Mouse (Mus musculus) CH12.LX (cell line): Measurements from ENCODE around the gene Pnpla6. TPM values are rescaled to one million over a fixed set of nuclear protein-coding genes. Genes with fewer than 3 reads are reported as not detected.

Experiments used
- polyA plus RNA-seq: library from polyadenylated mRNA; unstranded; fragments of >175 nt; gene quantifications from 2 replicates; pipeline ENCODE4 v1.2.1, GENCODE M21; 2012; ENCODE audit warnings: low read depth; ENCODE audit not compliant: insufficient read length
- total RNA-seq, 2 experiments: library from RNA; depleted of rRNA; stranded (reverse); fragments of 300-350 nt in 1 of 2; fragments of >200 nt in 1 of 2; gene quantifications; 2 replicates each; pipeline ENCODE4 v1.2.3; 2012 to 2014

Gene Pnpla6
- total and polyA plus RNA-seq, 3 experiments = 12.5 to 39.8 (median 29.6) TPM

Other genes with a start within 250 kb of the Pnpla6 start
- gene Insr, start 235.8 kb upstream of the Pnpla6 start, total RNA-seq (2012; rRNA removed) = 1.6 and 2.1 TPM in 2 replicates
- gene Insr, start 235.8 kb upstream of the Pnpla6 start, total RNA-seq (2014; rRNA removed) = 3.0 and 3.9 TPM in 2 replicates
- 3.2 and 4.6 TPM in 2 replicates for gene Insr, start 235.8 kb upstream of the Pnpla6 start, polyA plus RNA-seq
- not detected in 2 replicates for gene A430078G23Rik, start 162.0 kb upstream of the Pnpla6 start, total RNA-seq (2012; rRNA removed)
- gene A430078G23Rik, start 162.0 kb upstream of the Pnpla6 start, total RNA-seq (2014; rRNA removed) = not detected in 2 replicates
- not detected in 2 replicates for gene A430078G23Rik, start 162.0 kb upstream of the Pnpla6 start, polyA plus RNA-seq
- gene Arhgef18, start 122.4 kb upstream of the Pnpla6 start, total RNA-seq (2012; rRNA removed) = 0.17 and 0.21 TPM in 2 replicates
- gene Arhgef18, start 122.4 kb upstream of the Pnpla6 start, total RNA-seq (2014; rRNA removed) = 0.12 TPM in 1 of 2 replicates, not detected in the other
- 0.26 and 0.27 TPM in 2 replicates for gene Arhgef18, start 122.4 kb upstream of the Pnpla6 start, polyA plus RNA-seq
- 4.9 and 5.9 TPM in 2 replicates for gene Pex11g, start 47.7 kb upstream of the Pnpla6 start, total RNA-seq (2012; rRNA removed)
- gene Pex11g, start 47.7 kb upstream of the Pnpla6 start, total RNA-seq (2014; rRNA removed) = 1.3 and 2.4 TPM in 2 replicates
- gene Pex11g, start 47.7 kb upstream of the Pnpla6 start, polyA plus RNA-seq = 1.9 and 2.7 TPM in 2 replicates
- not detected in 2 replicates for gene Tex45, start 44.5 kb upstream of the Pnpla6 start, total RNA-seq (2012; rRNA removed)
- gene Tex45, start 44.5 kb upstream of the Pnpla6 start, total RNA-seq (2014; rRNA removed) = not detected in 2 replicates
- gene Tex45, start 44.5 kb upstream of the Pnpla6 start, polyA plus RNA-seq = not detected in 2 replicates
- gene Zfp358, start 22.2 kb upstream of the Pnpla6 start, total RNA-seq (2012; rRNA removed) = 0.25 and 0.64 TPM in 2 replicates
- gene Zfp358, start 22.2 kb upstream of the Pnpla6 start, total RNA-seq (2014; rRNA removed) = 0.54 TPM in 1 of 2 replicates, not detected in the other
- 0.17 TPM in 1 of 2 replicates, not detected in the other for gene Zfp358, start 22.2 kb upstream of the Pnpla6 start, polyA plus RNA-seq
- gene Mcoln1, start 14.9 kb upstream of the Pnpla6 start, total RNA-seq (2012; rRNA removed) = 18.1 and 20.5 TPM in 2 replicates
- 11.5 and 13.0 TPM in 2 replicates for gene Mcoln1, start 14.9 kb upstream of the Pnpla6 start, total RNA-seq (2014; rRNA removed)
- gene Mcoln1, start 14.9 kb upstream of the Pnpla6 start, polyA plus RNA-seq = 26.5 and 28.0 TPM in 2 replicates
- 0.84 and 1.1 TPM in 2 replicates for gene C330021F23Rik, start 52.6 kb downstream of the Pnpla6 start, total RNA-seq (2012; rRNA removed)
- gene C330021F23Rik, start 52.6 kb downstream of the Pnpla6 start, total RNA-seq (2014; rRNA removed) = not detected in 2 replicates
- 0.60 and 1.0 TPM in 2 replicates for gene C330021F23Rik, start 52.6 kb downstream of the Pnpla6 start, polyA plus RNA-seq
- gene Camsap3, start 71.9 kb downstream of the Pnpla6 start, total RNA-seq (2012; rRNA removed) = 0.51 and 0.67 TPM in 2 replicates
- gene Camsap3, start 71.9 kb downstream of the Pnpla6 start, total RNA-seq (2014; rRNA removed) = not detected in 2 replicates
- 0.36 and 0.50 TPM in 2 replicates for gene Camsap3, start 71.9 kb downstream of the Pnpla6 start, polyA plus RNA-seq
- gene Xab2, start 105.9 kb downstream of the Pnpla6 start, total RNA-seq (2012; rRNA removed) = 60.7 and 62.7 TPM in 2 replicates
- gene Xab2, start 105.9 kb downstream of the Pnpla6 start, total RNA-seq (2014; rRNA removed) = 46.1 and 49.9 TPM in 2 replicates
- 57.1 and 62.0 TPM in 2 replicates for gene Xab2, start 105.9 kb downstream of the Pnpla6 start, polyA plus RNA-seq
- 70.2 and 85.3 TPM in 2 replicates for gene Pet100, start 106.2 kb downstream of the Pnpla6 start, total RNA-seq (2012; rRNA removed)
- gene Pet100, start 106.2 kb downstream of the Pnpla6 start, total RNA-seq (2014; rRNA removed) = 38.8 and 39.0 TPM in 2 replicates
- gene Pet100, start 106.2 kb downstream of the Pnpla6 start, polyA plus RNA-seq = 62.7 and 86.0 TPM in 2 replicates
- gene Pcp2, start 110.2 kb downstream of the Pnpla6 start, total RNA-seq (2012; rRNA removed) = 0.29 and 0.38 TPM in 2 replicates
- gene Pcp2, start 110.2 kb downstream of the Pnpla6 start, total RNA-seq (2014; rRNA removed) = not detected in 2 replicates
- gene Pcp2, start 110.2 kb downstream of the Pnpla6 start, polyA plus RNA-seq = 0.56 TPM in 1 of 2 replicates, not detected in the other
- 92.1 and 123 TPM in 2 replicates for gene Stxbp2, start 115.6 kb downstream of the Pnpla6 start, total RNA-seq (2012; rRNA removed)
- gene Stxbp2, start 115.6 kb downstream of the Pnpla6 start, total RNA-seq (2014; rRNA removed) = 53.9 and 60.9 TPM in 2 replicates
- 136 and 149 TPM in 2 replicates for gene Stxbp2, start 115.6 kb downstream of the Pnpla6 start, polyA plus RNA-seq
- gene Retn, start 140.4 kb downstream of the Pnpla6 start, total RNA-seq (2012; rRNA removed) = not detected in 2 replicates
- not detected in 2 replicates for gene Retn, start 140.4 kb downstream of the Pnpla6 start, total RNA-seq (2014; rRNA removed)
- gene Retn, start 140.4 kb downstream of the Pnpla6 start, polyA plus RNA-seq = 0.27 TPM in 1 of 2 replicates, not detected in the other
- 0.17 TPM in 1 of 2 replicates, not detected in the other for gene Mcemp1, start 150.4 kb downstream of the Pnpla6 start, total RNA-seq (2012; rRNA removed)
- gene Mcemp1, start 150.4 kb downstream of the Pnpla6 start, total RNA-seq (2014; rRNA removed) = 0.39 and 0.66 TPM in 2 replicates
- 0.36 and 0.55 TPM in 2 replicates for gene Mcemp1, start 150.4 kb downstream of the Pnpla6 start, polyA plus RNA-seq
- gene Fcor, start 157.0 kb downstream of the Pnpla6 start, total RNA-seq (2012; rRNA removed) = not detected in 2 replicates
- not detected in 2 replicates for gene Fcor, start 157.0 kb downstream of the Pnpla6 start, total RNA-seq (2014; rRNA removed)
- gene Fcor, start 157.0 kb downstream of the Pnpla6 start, polyA plus RNA-seq = 0.63 and 0.67 TPM in 2 replicates
- gene Trappc5, start 160.9 kb downstream of the Pnpla6 start, total RNA-seq (2012; rRNA removed) = 21.5 and 22.2 TPM in 2 replicates
- 26.8 and 27.4 TPM in 2 replicates for gene Trappc5, start 160.9 kb downstream of the Pnpla6 start, total RNA-seq (2014; rRNA removed)
- 22.4 and 24.4 TPM in 2 replicates for gene Trappc5, start 160.9 kb downstream of the Pnpla6 start, polyA plus RNA-seq
- 0.71 and 1.5 TPM in 2 replicates for gene Fcer2a, start 178.8 kb downstream of the Pnpla6 start, total RNA-seq (2012; rRNA removed)
- 2.9 and 3.7 TPM in 2 replicates for gene Fcer2a, start 178.8 kb downstream of the Pnpla6 start, total RNA-seq (2014; rRNA removed)
- gene Fcer2a, start 178.8 kb downstream of the Pnpla6 start, polyA plus RNA-seq = 13.7 and 15.6 TPM in 2 replicates
- gene Clec4g, start 205.3 kb downstream of the Pnpla6 start, total RNA-seq (2012; rRNA removed) = not detected in 2 replicates
- not detected in 2 replicates for gene Clec4g, start 205.3 kb downstream of the Pnpla6 start, total RNA-seq (2014; rRNA removed)
- not detected in 2 replicates for gene Clec4g, start 205.3 kb downstream of the Pnpla6 start, polyA plus RNA-seq
- not detected in 2 replicates for gene Cd209a, start 233.6 kb downstream of the Pnpla6 start, total RNA-seq (2012; rRNA removed)
- gene Cd209a, start 233.6 kb downstream of the Pnpla6 start, total RNA-seq (2014; rRNA removed) = not detected in 2 replicates
- gene Cd209a, start 233.6 kb downstream of the Pnpla6 start, polyA plus RNA-seq = not detected in 2 replicates